Mouse (Mus musculus): Measurements from ENCODE around the gene Epop. TPM values are rescaled to one million over a fixed set of nuclear protein-coding genes. Genes with fewer than 3 reads are reported as not detected.

The Epop gene
- polyA plus RNA-seq, 2 experiments from 2014 or later = 0.43 to 0.78 TPM

DNA sequence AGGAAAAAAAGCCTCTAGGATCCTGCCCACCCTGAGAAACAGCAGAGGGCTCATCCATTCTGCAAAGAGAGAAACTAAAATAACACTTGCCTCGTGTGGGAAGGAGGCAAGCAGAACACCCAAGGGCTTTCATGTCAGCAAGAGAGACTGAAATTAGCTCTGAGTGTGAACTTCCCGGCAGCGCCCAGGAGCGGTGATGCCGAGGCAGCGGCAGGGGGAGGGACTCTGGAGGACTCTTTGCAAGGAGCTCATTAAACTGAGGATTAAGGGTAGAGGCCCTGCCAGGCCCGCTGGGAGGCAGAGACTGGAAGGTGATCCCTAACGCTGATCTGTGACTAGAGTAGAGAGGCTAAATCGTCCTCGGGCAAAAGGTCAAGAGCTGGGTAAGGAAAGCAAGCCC is 40.3 kb downstream of the Epop start:
- no peak for ATAC-seq

DNA sequence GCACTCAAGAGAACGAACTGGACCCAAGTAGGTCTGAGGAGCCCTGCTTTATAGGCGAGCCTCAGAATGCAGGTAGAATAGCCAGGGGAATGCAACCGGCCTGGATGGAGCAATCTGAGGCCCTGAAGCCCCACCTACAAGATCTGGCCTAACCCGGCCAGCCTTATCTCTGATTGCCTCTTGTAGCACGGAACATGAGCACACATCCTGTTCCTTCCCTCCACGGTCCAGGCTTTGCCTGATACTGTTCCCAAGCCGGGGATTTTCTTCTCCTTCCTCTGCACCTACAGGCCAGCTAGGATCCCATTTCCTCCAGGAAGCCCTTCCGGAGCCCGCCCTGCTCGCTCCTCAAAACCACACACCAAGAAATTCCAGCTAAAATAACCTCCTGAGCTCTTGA is 43.6 kb downstream of the Epop start:
- no peak for ATAC-seq

DNA sequence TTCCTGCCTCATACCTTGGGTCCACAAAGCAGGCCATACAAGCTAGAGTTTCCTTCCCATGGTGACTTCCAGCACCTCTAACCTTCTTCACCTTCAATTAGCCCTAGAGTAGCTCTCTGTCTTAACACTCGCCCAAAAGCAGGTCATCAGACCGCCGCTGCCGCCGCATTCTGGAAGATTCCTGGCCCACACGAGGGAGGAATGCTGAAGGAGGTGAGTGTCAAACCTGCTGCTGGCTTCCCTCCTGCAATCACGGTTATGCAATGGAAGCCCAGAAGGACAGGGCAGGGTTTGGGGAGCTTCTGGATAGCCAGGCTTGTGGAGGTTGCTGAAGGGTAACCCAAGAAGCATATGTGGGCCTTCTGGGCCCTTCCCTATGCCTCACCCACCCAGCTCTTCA is 45.0 kb downstream of the Epop start:
- ATAC-seq = no peak

DNA sequence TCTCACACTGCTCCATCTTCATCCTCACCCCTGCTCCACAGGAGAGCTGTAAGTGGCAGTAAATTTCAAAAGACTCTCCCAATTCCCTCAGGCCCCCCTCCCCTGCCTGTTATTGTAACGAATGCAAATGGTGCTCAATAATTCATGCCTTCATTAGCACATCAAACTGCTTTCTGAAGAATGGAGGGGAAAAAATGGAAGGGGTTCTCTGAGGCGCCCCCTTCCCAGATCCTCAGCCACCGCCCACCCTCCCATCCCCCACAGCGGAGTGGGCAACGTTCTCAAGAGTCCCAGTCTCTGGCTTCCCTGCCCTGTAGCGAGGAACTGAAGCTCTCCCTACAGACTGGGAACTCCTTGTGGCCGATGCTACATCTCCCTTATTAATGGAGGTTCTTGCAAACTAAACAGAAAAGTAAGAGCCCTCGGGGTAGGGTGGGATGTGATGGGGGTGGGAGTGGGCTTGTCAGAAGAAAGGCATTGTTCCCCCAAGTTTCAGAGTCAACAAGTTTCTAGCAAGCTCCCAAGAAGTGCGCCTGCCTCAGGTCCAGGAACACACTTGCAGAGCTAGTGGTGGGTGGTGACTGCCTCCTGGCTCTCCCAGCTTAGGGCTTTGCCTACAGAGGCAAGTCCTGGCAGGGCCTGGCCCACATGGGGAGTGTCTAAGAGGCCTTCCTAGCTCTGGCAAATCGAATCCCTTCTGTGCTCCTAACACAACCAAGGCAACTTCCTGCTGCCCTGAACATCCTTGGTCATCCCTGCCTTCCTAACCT is 50.2 kb downstream of the Epop start:
- no peak for ATAC-seq

DNA sequence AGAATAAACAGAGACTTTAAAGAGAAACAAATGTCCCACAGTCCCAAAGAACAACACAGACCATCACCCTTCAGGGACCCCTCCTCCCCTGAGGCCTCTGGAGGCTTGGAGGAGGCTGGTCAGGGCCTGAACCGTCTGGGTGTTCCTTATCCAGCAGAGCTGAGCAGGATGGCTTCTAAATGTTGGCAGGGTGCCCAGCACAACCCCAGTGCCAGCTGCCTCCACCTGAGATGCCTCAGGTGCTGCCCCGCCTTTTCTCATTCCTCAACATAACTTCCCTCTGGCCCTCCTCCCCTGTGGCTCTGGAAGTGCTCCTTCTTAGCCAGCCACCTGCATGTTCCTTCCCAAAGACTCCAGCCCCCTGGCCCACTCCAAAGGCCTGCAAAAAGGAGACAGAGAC is 51.2 kb downstream of the Epop start:
- no peak for ATAC-seq

Other genes with a start within 250 kb of the Epop start
- not detected for gene Arhgap23, start 214.2 kb downstream of the Epop start, polyA plus RNA-seq (2017; shearing (Covaris generic))
- gene 4933428G20Rik, start 129.4 kb downstream of the Epop start, polyA plus RNA-seq (2017; shearing (Covaris generic)) = not detected
- not detected for gene Srcin1, start 53.5 kb downstream of the Epop start, polyA plus RNA-seq (2017; shearing (Covaris generic))
- gene Mllt6, start 33.7 kb upstream of the Epop start, polyA plus RNA-seq (2017; shearing (Covaris generic)) = 10 to 100 TPM in 1 of 2 experiments, 1 to 10 TPM in 1; 8.0 to 14.1 TPM
- gene Cisd3, start 56.1 kb upstream of the Epop start, polyA plus RNA-seq (2017; shearing (Covaris generic)) = 10 to 100 TPM; 63.5 to 80.3 TPM
- gene Pcgf2, start 70.8 kb upstream of the Epop start, polyA plus RNA-seq (2017; shearing (Covaris generic)) = 1 to 10 TPM; 2.9 to 4.6 TPM
- 100 to 1,000 TPM; 453 to 558 TPM for gene Psmb3, start 73.7 kb upstream of the Epop start, polyA plus RNA-seq (2017; shearing (Covaris generic))
- gene Pip4k2b, start 115.0 kb upstream of the Epop start, polyA plus RNA-seq (2017; shearing (Covaris generic)) = 1 to 10 TPM; 1.4 to 2.2 TPM
- 10 to 100 TPM; 25.2 to 33.8 TPM for gene Cwc25, start 136.9 kb upstream of the Epop start, polyA plus RNA-seq (2017; shearing (Covaris generic))
- gene 1700001P01Rik, start 146.2 kb upstream of the Epop start, polyA plus RNA-seq (2017; shearing (Covaris generic)) = not detected
- gene Rpl23, start 152.7 kb upstream of the Epop start, polyA plus RNA-seq (2017; shearing (Covaris generic)) = 1,000 to 10,000 TPM in 1 of 2 experiments, 100 to 1,000 TPM in 1; 884 to 1,093 TPM
- 10 to 100 TPM; 46.4 to 49.9 TPM for gene Lasp1, start 169.3 kb upstream of the Epop start, polyA plus RNA-seq (2017; shearing (Covaris generic))
- gene B230217C12Rik, start 211.1 kb upstream of the Epop start, polyA plus RNA-seq (2017; shearing (Covaris generic)) = 1 to 10 TPM; 1.4 TPM